Mouse (Mus musculus) kidney, postnatal 14 days (tissue): ENCODE measurements around the gene Gm20696.

Experiments used
- DNase-seq: peaks from one replicate; pipeline ENCODE4 v3.0.0; 2022; ENCODE audit warnings: mixed read lengths

Gm20696 gene

GRCm38 (mm10) chr6:99319415-99320405 is 346.9 kb downstream of the Gm20696 start:
- no peak for DNase-seq

DNA sequence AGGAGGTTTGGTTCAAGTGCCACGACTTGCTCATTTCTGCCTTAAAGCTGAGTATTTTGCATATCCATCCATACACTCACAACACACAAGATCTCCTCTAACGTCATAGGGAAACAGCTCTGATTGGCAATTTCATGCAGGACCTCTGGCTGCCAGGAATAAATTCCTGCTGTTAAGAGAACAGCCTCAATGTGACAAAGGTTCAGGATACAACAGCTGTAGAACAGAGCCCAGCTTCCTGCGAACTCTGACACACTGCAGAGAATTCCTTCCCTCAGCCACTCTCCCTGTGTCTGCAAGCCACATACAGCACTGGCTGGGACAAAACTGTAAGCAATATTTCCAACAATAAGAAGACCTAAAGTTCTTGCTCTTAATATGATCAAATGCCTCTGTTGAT is 351.9 kb downstream of the Gm20696 start:
- peak; percentile 12 for DNase-seq

DNA sequence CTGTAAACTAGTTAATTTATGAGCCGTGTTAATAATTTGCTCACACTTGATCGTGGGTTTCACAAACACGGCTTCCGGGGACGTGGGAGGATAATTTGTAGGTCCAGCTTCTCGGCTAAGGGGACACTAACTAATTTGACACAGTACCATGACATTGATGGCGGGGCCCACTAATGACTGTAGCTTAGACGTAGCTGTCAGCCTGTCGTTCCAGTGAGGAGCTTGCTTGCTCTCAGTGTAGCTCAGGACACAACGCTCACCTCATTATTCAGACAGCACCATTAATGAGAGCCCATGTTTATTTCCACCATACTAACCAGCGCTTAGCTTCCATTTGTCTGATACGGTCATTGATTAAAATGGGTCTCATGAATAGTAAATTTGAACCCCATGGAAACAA is 356.1 kb downstream of the Gm20696 start:
- no peak for DNase-seq

GRCm38 (mm10) chr6:99310171-99310500 is 356.5 kb downstream of the Gm20696 start:
- no peak for DNase-seq

GRCm38 (mm10) chr6:99309466-99310170 is 357.0 kb downstream of the Gm20696 start:
- no peak for DNase-seq

DNA sequence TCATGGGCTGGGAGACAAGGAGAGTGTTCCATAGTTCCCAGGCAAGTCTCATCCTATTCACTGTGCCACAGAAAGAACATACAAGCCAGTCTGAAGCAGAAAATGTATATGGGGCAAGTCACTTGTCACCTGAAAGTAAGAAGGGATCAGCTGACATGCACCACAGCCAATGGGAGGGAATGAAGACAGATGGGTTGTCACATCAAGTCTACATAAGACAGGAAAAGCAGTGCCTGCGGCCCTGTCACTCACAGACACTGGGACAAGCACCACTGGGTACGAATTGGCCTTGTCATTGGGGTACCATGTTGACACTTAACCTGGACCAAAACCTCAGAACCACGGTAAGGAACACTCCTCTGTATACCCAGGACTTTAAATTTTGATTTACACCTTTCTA is 360.8 kb downstream of the Gm20696 start:
- DNase-seq: no peak

- no peak for DNase-seq
These were observed 361.4 kb downstream of the Gm20696 start for GRCm38 (mm10) chr6:99305236-99305635.

GRCm38 (mm10) chr6:99302662-99303435 is 363.7 kb downstream of the Gm20696 start:
- no peak for DNase-seq

- DNase-seq: no peak
These were observed 364.7 kb downstream of the Gm20696 start for GRCm38 (mm10) chr6:99301923-99302322.

DNA sequence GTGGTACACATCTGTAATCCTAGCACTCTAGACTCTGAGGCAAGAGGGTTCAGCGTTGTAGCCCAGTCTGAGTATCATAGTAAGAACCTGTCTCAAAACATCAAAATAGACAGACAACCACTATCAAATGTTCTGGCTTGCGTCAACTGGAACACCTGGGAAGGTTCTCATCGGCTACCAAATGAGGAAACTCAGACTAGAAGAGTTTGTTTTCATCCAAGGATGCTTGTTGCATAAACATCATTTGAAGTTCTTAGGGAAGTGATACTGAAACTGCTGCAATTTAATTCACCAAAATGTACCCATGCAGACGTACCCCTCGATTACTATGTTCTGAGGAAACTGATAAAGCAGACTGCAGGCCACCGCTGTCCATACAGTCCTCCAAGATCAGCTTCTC is 366.4 kb downstream of the Gm20696 start:
- DNase-seq: no peak

DNA sequence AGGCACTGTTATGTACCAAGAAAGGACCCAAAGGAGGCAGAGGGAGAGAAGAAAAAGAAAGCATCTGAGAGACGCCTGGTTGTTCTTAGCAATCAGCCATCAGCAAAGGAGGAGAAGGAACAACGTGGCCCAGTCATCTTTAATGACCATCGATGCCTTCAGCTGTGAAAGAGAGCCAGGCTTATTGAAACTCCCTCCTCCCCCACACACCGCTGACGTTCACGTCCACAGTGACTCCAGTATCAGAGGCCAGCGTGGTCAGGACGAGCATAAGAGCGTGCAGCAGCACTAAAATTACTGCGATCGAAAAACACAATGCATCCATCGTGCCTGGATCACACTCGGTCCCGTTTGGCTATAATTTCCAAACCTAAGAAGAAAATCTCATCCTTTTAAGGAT is 367.4 kb downstream of the Gm20696 start:
- DNase-seq: no peak

- no peak for DNase-seq
These were observed 369.1 kb downstream of the Gm20696 start for GRCm38 (mm10) chr6:99297535-99297934.

DNA sequence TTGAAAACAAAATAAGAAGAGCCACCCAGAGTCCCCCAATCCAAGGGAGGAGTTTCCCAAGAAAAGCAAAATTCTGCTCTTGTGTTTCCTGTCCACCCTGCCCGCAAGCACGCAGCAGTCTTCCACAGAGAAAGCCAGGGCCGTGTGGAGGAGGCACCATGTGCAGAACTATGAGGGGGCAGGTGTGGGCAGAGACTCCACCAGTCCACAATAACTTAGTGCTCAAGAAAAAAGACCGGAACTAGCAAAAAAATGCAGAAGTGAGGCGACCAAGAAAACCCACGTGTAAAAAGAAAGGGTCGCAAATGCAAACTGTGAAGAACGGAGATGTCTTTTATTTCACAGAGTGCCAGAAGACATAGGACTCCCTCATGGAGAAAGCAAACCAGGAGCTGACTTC is 371.1 kb downstream of the Gm20696 start:
- DNase-seq: no peak

- no peak for DNase-seq
These were observed 377.4 kb downstream of the Gm20696 start for GRCm38 (mm10) chr6:99289220-99289619.

- no peak for DNase-seq
These were observed 381.6 kb downstream of the Gm20696 start for GRCm38 (mm10) chr6:99285026-99285425.

DNA sequence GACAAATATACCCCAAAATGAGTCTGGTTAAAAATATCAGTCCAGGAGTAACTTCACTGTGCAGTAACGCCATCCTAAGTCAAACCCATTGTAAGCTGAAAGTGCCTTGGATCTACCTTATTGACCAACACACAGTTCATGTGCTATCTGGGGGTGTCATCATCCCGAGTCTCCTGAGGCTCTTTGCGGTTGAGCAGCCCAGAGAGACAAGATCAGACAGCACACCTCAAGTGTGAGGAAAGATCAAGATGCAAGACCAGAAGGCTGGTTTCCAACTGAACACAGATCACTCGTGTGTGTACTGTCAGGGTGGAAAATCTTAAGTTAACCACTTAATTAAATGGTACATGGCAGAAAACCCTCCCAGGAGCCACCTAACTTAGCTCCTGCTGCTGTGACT is 382.6 kb downstream of the Gm20696 start:
- DNase-seq: no peak

GRCm38 (mm10) chr6:99282866-99283657 is 383.5 kb downstream of the Gm20696 start:
- DNase-seq: no peak

DNA sequence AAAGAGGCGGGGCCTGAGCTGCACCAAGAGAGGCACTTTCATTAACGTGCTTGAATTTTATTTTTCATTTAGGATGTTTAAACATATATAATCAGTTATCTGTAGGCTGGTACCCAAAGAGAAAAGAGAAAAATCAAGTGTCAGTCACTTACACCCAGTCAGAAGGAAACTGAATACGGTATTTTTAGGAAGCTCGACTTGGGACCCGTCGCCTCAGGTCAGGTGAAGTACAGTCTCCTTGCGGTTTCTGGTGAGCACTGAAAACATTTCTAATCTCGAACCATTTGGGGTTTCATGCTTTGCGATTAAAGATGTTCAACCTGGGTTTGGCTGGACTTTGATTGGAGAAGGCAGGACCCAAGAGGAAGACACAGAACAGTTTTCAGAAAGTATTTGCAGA is 385.2 kb downstream of the Gm20696 start:
- no peak for DNase-seq

- no peak for DNase-seq
These were observed 386.0 kb downstream of the Gm20696 start for GRCm38 (mm10) chr6:99280619-99281018.

- no peak for DNase-seq
These were observed 389.3 kb downstream of the Gm20696 start for GRCm38 (mm10) chr6:99277251-99277650.

GRCm38 (mm10) chr6:99276297-99276653 is 390.3 kb downstream of the Gm20696 start:
- DNase-seq: no peak
